Mouse (Mus musculus): ENCODE data around the gene Slc30a5. TPM values are rescaled to one million over a fixed set of nuclear protein-coding genes. Genes with fewer than 3 reads are reported as not detected.
A peak's percentile ranks its signal among the peaks of the same experiment; 100 is the strongest.

The Slc30a5 gene
- total and polyA plus RNA-seq, 3 experiments = 57.4 to 58.3 TPM; not detected in 1

DNA sequence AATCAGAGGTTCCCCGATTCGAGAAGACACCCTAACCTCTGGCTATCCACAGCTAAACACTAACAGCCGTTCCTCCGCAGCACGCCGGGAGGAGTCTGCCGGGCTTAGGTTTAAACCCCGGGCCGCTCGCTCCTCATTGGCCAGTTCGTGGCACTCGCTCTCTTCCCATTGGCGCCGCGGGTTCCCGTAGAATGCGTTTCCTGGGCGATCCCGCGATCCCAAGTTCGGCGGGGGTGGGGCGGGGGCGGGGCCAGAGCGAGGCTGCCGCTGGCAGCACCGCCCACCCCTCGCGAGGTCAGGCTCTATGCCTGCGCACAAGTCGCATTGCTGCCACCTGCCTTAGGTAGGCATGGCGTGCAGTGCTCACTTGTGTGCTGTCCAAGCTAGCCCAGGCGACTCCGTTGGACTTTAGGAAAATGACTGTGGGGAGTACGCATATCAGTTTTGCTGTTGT is 46.8 kb downstream of the Slc30a5 start, which contains the start of gene Ccnb1 (continued):
- TF ChIP-seq TAL1 (IDR thresholded peaks at IDR 0.05; ENCODE audit: low read length) (no peak), JUND (IDR thresholded peaks at IDR 0.05; ENCODE audit: low read depth, low read length) (no peak)

DNA sequence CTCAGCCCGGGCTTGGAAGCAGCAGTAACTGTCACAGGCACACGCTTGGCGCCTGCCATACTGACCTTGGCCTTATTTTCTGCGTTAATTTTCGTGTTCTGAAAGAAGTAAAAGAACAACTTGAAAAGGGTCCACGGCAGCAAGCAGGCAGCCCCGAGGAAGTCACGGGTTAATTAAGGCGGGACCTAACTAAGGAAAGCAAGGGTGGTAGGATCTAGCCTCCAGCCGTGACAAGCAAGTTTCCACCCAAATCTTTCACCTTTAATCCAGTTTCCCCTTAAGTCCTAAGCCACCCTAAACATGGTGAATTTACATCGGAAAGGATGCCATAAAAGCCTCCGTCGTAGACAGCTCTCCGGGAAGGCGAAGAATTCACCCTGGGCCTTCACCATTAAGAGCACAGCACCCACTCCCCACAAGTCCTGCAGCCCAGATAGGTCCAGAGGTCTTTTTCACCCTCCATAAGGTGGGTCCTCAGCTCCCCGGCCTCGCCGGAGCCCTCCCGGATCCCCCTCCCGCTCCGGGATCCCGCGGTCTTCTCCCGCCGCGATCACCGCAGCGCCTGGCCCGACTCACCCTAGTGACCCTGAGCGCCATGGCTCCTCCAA is 47.3 kb downstream of the Slc30a5 start:
- no peaks in the 10 kb centered on the region for H3K9me3 ChIP-seq (replicated peaks; ENCODE audit: insufficient read depth, low read length)
- H3K36me3 ChIP-seq (ENCODE audit: control insufficient read depth in 1 of 2, insufficient read depth in 2 of 2, low read length in 2 of 2) = peaks cover 31 to 34% of the 10 kb centered on the region in 2 experiments
- no peak; the same call in 1 of the 2 replicates for TF ChIP-seq MAX (IDR thresholded peaks at IDR 0.05; ENCODE audit: low read length)
- peak; percentile 24; the same call in 1 of the 2 replicates for TF ChIP-seq NELFE (IDR thresholded peaks at IDR 0.05; ENCODE audit: low read depth, low read length)
- 0 out of 2 replicates have a peak, but pooled peaks have one; percentile 18 for TF ChIP-seq TCF12 (IDR thresholded peaks at IDR 0.05; ENCODE audit: low read depth, low read length)
- no peak for TF ChIP-seq JUND (IDR thresholded peaks at IDR 0.05; ENCODE audit: low read depth, low read length)
- TF ChIP-seq HCFC1 (IDR thresholded peaks at IDR 0.05; ENCODE audit: low read depth, low read length) = 0 out of 2 replicates have a peak, but pooled peaks have one; percentile 40
- TF ChIP-seq TBP (IDR thresholded peaks at IDR 0.05; ENCODE audit: low read depth, low read length) = peak; percentile 36; the same call in 1 of the 2 replicates
- TF ChIP-seq MYB (IDR thresholded peaks at IDR 0.05; ENCODE audit: low read depth, low read length) = no peak
- TF ChIP-seq POLR2A (IDR thresholded peaks at IDR 0.05; ENCODE audit: control insufficient read depth in 1 of 2, insufficient read depth in 1 of 2, low read depth in 1 of 2, low read length in 2 of 2, poor library complexity in 1 of 2) = peak in 1 of 2 experiments; percentile 88; a peak in 2 of 4 replicates
- TF ChIP-seq SIN3A (IDR thresholded peaks at IDR 0.05; ENCODE audit: low read length) = 0 out of 2 replicates have a peak, but pooled peaks have one; percentile 39
- TF ChIP-seq ZMIZ1 (IDR thresholded peaks at IDR 0.05; ENCODE audit: low read depth, low read length) = peak; percentile 48; the same call in 1 of the 2 replicates
- TF ChIP-seq POLR2AphosphoS2 (IDR thresholded peaks at IDR 0.05; ENCODE audit: low read length) = no peak; the same call in 1 of the 2 replicates
- 0 out of 2 replicates have a peak, but pooled peaks have one; percentile 88 for TF ChIP-seq MXI1 (IDR thresholded peaks at IDR 0.05; ENCODE audit: low read depth, low read length)
- TF ChIP-seq ETS1 (IDR thresholded peaks at IDR 0.05; ENCODE audit: low read depth, low read length) = no peak
- TF ChIP-seq USF1 (IDR thresholded peaks at IDR 0.05; ENCODE audit: low read depth, low read length) = 0 out of 2 replicates have a peak, but pooled peaks have one; percentile 28
- TF ChIP-seq USF2 (IDR thresholded peaks at IDR 0.05; ENCODE audit: borderline replicate concordance in 1 of 2, insufficient read depth in 1 of 2, low read depth in 1 of 2, low read length in 2 of 2) = no peak
- 0 out of 4 replicates have a peak, but pooled peaks of 1 of the 2 experiments have one; percentile 8 for TF ChIP-seq EP300 (IDR thresholded peaks at IDR 0.05; ENCODE audit: low read depth in 1 of 2, low read length in 2 of 2)
- TF ChIP-seq RCOR1 (IDR thresholded peaks at IDR 0.05; ENCODE audit: low read depth, low read length) = no peak
- H3K4me3 ChIP-seq (ENCODE audit: control insufficient read depth in 1 of 2, insufficient read depth in 1 of 2, low read depth in 2 of 2, low read length in 2 of 2) = peak overlapping the region; percentile 94 to 98
- peaks cover 27% of the 10 kb centered on the region for H3K79me2 ChIP-seq (ENCODE audit: control insufficient read depth, insufficient read depth, low read length, poor library complexity)
- peak overlapping the region; percentile 88 for H3K9ac ChIP-seq (ENCODE audit: control insufficient read depth, low read depth, low read length, poor library complexity, severe bottlenecking)
- peak overlapping the region; percentile 79 for H3K27ac ChIP-seq (ENCODE audit: control insufficient read depth, low read depth, low read length)
- peak; percentile 74 for DNase-seq (ENCODE audit: low read depth, low spot score)
- peaks cover 8 to 18% of the 10 kb centered on the region in 2 experiments for H3K4me1 ChIP-seq (ENCODE audit: control insufficient read depth in 1 of 2, insufficient read depth in 2 of 2, low read length in 2 of 2)
- H3K27me3 ChIP-seq (ENCODE audit: control insufficient read depth in 1 of 2, insufficient read depth in 2 of 2, low read length in 2 of 2) = no peaks in the 10 kb centered on the region
